Comparison of ENCODE assay signal across 9 mouse cellular contexts in genomic region chr16:32803252-32803853, GRCm38 (mm10). TPM values are rescaled to one million over a fixed set of nuclear protein-coding genes. Genes with fewer than 3 reads are reported as not detected.
DNase-seq lines count a peak whose midpoint lies in the region; ATAC-seq lines count a peak whose summit lies in the region.
"Had no signal": no experiment of that assay in that cellular context is flagged by ENCODE, and none has a peak within 500 bp of the region (broad histone marks: within the 10 kb centered on the region; RNA-seq: fewer than 3 reads in every experiment).

No protein-coding gene starts in this region.

- no peak overlapping the region for H3K27ac ChIP-seq in liver, embryonic 12.5 days
- H3K27ac ChIP-seq in brown adipose tissue, adult 24 weeks (replicated peaks; ENCODE audit: low read depth, low read length), result peak overlapping the region; percentile 44; the same call in 1 of the 2 replicates
- H3K27ac ChIP-seq in kidney, embryonic 16.5 days (ENCODE audit: low read length), result peak overlapping the region; percentile 17

- H3K4me1 ChIP-seq in liver, embryonic 12.5 days, result peaks cover 28% of the 10 kb centered on the region
- 0 out of 2 replicates have a peak, but pooled peaks cover 8% of the 10 kb centered on the region for H3K4me1 ChIP-seq in brown adipose tissue, adult 24 weeks (ENCODE audit: control insufficient read depth, insufficient read depth, insufficient read length, low read length)
- peaks cover 14% of the 10 kb centered on the region for H3K4me1 ChIP-seq in kidney, embryonic 16.5 days (ENCODE audit: insufficient read depth, low read length)

- H3K36me3 ChIP-seq in liver, embryonic 12.5 days, result no peaks in the 10 kb centered on the region
- no peaks in the 10 kb centered on the region for H3K36me3 ChIP-seq in kidney, embryonic 16.5 days (ENCODE audit: insufficient read depth, low read length)

- H3K4me2 ChIP-seq in liver, embryonic 12.5 days, result no peak overlapping the region
- no peak overlapping the region; the same call in 1 of the 2 replicates for H3K4me2 ChIP-seq in kidney, embryonic 16.5 days (replicated peaks; ENCODE audit: low read depth, low read length)

- H3K9ac ChIP-seq in liver, embryonic 12.5 days, result no peak overlapping the region
- H3K9ac ChIP-seq in kidney, embryonic 16.5 days (replicated peaks; ENCODE audit: low read length), result no peak overlapping the region

- no peak overlapping the region for H3K4me3 ChIP-seq in liver, embryonic 12.5 days
- H3K4me3 ChIP-seq in brown adipose tissue, adult 24 weeks (ENCODE audit: insufficient read depth, low read depth, low read length), result no peak overlapping the region
- H3K4me3 ChIP-seq in kidney, embryonic 16.5 days (ENCODE audit: low read length), result no peak overlapping the region
- H3K4me3 ChIP-seq: megakaryocyte, embryonic 14.5 days had no signal

- DNase-seq in liver, result peak; percentile 14
- DNase-seq in gastrocnemius, adult 8-10 months (ENCODE audit: low spot score in 2 of 2), result peak; percentile 42 to 61
- peak; percentile 82 to 87 for DNase-seq in lung, adult 18-20 months
- peak; percentile 31 for DNase-seq in right cerebral cortex, postnatal 14 days
- DNase-seq in embryo, embryonic 11 days, result no peak

- no peaks in the 10 kb centered on the region for H3K9me3 ChIP-seq in liver, embryonic 12.5 days (replicated peaks)
- H3K9me3 ChIP-seq in kidney, embryonic 16.5 days (ENCODE audit: low read length), result no peaks in the 10 kb centered on the region

- ATAC-seq in liver, embryonic 12.5 days, result no peak
- peak; percentile 26 for ATAC-seq in kidney, embryonic 16.5 days (ENCODE audit: low FRiP score, low TSS enrichment)

- no peaks in the 10 kb centered on the region; the same call in 1 of the 2 replicates for H3K27me3 ChIP-seq in liver, embryonic 12.5 days (replicated peaks)
- no peaks in the 10 kb centered on the region for H3K27me3 ChIP-seq in kidney, embryonic 16.5 days (ENCODE audit: insufficient read depth, low read length)

- 39% methylated on average over 6 of the region's 6 CpGs for WGBS in liver, embryonic 12.5 days (ENCODE audit: insufficient replicate concordance)
- 31% methylated on average over 6 of the region's 6 CpGs for WGBS in kidney, embryonic 16.5 days

RNA-seq across cellular contexts. Expression of gene Muc20, which starts 6.1 kb away (rescaled TPM):
- polyA plus RNA-seq in liver, embryonic 12.5 days (2016; fragmentation: Nextera tagmentation; extraction: Ambion mirVana), result not detected in 2 replicates
- polyA plus RNA-seq in brown adipose tissue, adult 24 weeks (2012; ENCODE audit: insufficient read depth, insufficient read length, missing spikeins), result not detected in 2 replicates
- under 1 TPM; 0.34 to 0.70 (median 0.42) TPM for total RNA-seq in gastrocnemius, adult 8-10 months (2022)
- 6.2 and 8.0 TPM in 2 replicates for polyA plus RNA-seq in kidney, embryonic 16.5 days (2015; fragmentation: Nextera tagmentation; extraction: Ambion mirVana)

RNA-seq across cellular contexts. Expression of gene Smbd1, which starts 6.9 kb away (rescaled TPM):
- not detected in 2 replicates for polyA plus RNA-seq in liver, embryonic 12.5 days (2016; fragmentation: Nextera tagmentation; extraction: Ambion mirVana)
- not detected in 2 replicates for polyA plus RNA-seq in brown adipose tissue, adult 24 weeks (2012; ENCODE audit: insufficient read depth, insufficient read length, missing spikeins)
- total RNA-seq in gastrocnemius, adult 8-10 months (2022), result not detected
- polyA plus RNA-seq in kidney, embryonic 16.5 days (2015; fragmentation: Nextera tagmentation; extraction: Ambion mirVana), result not detected in 2 replicates
